Mouse (Mus musculus): Measurements from ENCODE around the gene Mvb12b. TPM values are rescaled to one million over a fixed set of nuclear protein-coding genes. Genes with fewer than 3 reads are reported as not detected.

Gene Mvb12b
- polyA plus RNA-seq, 1 experiment from 2014 or later: 24.0 TPM

DNA sequence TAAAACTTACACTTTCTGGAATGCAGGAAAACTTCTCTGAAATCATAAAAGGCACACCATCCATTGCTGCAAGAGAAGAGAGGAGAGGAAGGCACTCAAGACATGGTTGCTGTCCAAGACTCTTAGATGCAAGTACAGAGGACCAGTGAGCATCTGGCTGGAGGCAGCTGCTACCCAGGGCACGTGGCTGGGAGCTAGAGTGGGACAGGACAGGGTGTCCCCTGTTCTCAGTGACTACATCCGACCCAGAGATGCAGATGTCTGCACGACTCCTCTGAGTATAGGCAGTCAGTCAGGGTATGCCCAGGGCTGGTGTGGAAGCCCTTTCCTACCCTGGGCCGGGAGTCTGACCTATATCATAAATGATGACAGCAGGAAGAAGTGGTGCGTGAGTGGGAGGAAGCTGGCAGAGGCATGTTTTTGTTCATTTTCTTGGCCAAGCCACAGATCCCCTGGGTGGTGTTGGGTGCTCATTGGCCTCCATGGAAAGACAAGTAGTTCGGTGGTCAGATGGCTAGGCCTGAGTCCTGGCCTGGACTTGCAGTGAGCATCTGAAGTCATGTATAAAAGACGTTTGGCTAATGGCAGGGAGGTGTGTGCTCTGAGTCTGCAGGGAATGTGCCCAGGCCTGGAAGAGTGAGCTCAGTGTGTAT is 132.6 kb downstream of the Mvb12b start:
- Histone ChIP-seq H3K9me3 (replicated peaks; ENCODE audit: low read length) (no peaks in the 10 kb centered on the region), H3K27me3 (ENCODE audit: insufficient read depth, low read length) (no peaks in the 10 kb centered on the region), H3K9ac (ENCODE audit: low read depth, low read length) (no peak overlapping the region), H3K4me1 (replicated peaks; ENCODE audit: insufficient read depth, low read length) (peaks cover 21% of the 10 kb centered on the region), H3K4me2 (ENCODE audit: low read length) (no peak overlapping the region), H3K36me3 (ENCODE audit: insufficient read depth, low read length) (0 out of 2 replicates have a peak, but pooled peaks cover 5% of the 10 kb centered on the region), H3K27ac (no peak overlapping the region), H3K4me3 (replicated peaks; ENCODE audit: low read depth, low read length) (no peak overlapping the region)
- no peak for ATAC-seq (replicated peaks; ENCODE audit: low FRiP score, low read depth)
- WGBS: 59% methylated on average over 7 of the region's 7 CpGs
- DNase-seq (ENCODE audit: low spot score): no peak
- TF ChIP-seq CTCF (IDR thresholded peaks at IDR 0.05; ENCODE audit: low read depth): no peak

DNA sequence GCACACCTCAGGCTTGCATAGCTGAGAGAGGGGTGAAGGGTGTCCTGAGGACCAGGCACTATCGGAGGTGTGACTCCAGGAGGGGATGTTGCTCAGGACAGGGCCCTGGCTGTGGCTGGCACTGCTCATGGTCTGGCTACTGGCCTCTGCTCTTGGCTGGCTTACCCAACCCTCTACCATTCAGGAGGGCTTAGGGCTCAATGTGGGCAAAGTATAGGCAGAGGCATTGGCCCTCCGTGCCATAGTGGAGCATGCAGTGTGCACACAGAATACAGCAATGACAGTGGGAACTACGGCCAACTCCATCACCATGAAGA is 133.5 kb downstream of the Mvb12b start:
- DNase-seq (ENCODE audit: low spot score) (no peak), ATAC-seq (replicated peaks; ENCODE audit: low FRiP score, low read depth) (no peak)
- Histone ChIP-seq H3K27me3 (ENCODE audit: insufficient read depth, low read length) (no peaks in the 10 kb centered on the region), H3K4me2 (ENCODE audit: low read length) (no peak overlapping the region), H3K4me3 (replicated peaks; ENCODE audit: low read depth, low read length) (no peak overlapping the region), H3K27ac (peak overlapping the region; percentile 54; the same call in 1 of the 2 replicates), H3K36me3 (ENCODE audit: insufficient read depth, low read length) (0 out of 2 replicates have a peak, but pooled peaks cover 11% of the 10 kb centered on the region), H3K4me1 (replicated peaks; ENCODE audit: insufficient read depth, low read length) (peaks cover 21% of the 10 kb centered on the region), H3K9me3 (replicated peaks; ENCODE audit: low read length) (no peaks in the 10 kb centered on the region), H3K9ac (ENCODE audit: low read depth, low read length) (no peak overlapping the region)
- TF ChIP-seq CTCF (IDR thresholded peaks at IDR 0.05; ENCODE audit: low read depth): no peak
- 65% methylated on average over 3 of the region's 3 CpGs for WGBS

DNA sequence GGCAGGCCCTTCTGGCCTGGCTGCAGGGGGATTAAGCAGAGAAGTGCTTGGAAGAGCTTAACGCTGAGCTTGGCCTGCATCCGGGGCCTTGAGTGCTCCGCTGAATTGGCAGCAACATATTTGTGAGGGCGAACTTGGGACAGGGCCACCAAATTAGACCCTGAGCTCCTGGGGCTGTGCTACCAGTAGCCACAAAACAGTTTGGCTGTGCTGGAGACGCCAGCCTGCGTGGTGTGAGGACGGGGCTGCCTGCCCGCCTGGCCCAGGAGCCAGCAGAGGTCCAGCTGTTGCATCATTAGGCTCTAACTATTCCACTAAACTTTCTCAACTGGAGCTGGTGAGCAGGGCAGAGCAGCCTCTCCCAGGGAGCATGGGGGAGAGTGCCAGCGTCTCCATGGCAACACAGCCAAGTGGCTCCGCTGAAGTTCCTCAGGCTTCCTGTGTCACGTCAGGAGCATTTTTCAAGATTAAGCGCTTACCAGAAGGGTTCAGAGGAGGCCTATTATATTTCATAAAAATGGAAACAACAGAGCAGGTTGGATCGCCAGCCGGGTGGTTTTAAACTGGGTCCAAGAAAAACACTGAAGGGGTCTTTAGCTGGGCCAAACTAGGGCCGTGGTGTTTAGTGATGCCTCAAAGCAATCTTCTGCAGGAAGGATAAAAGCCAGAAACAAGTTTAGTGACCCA is 134.0 kb downstream of the Mvb12b start:
- ATAC-seq (replicated peaks; ENCODE audit: low FRiP score, low read depth) (peak; percentile 51; the same call in 1 of the 2 replicates), DNase-seq (ENCODE audit: low spot score) (peak; percentile 90)
- TF ChIP-seq CTCF (IDR thresholded peaks at IDR 0.05; ENCODE audit: low read depth): no peak
- Histone ChIP-seq H3K4me2 (ENCODE audit: low read length) (no peak overlapping the region), H3K4me3 (replicated peaks; ENCODE audit: low read depth, low read length) (no peak overlapping the region), H3K9me3 (replicated peaks; ENCODE audit: low read length) (no peaks in the 10 kb centered on the region), H3K27me3 (ENCODE audit: insufficient read depth, low read length) (no peaks in the 10 kb centered on the region), H3K9ac (ENCODE audit: low read depth, low read length) (no peak overlapping the region), H3K4me1 (replicated peaks; ENCODE audit: insufficient read depth, low read length) (peaks cover 21% of the 10 kb centered on the region), H3K36me3 (ENCODE audit: insufficient read depth, low read length) (0 out of 2 replicates have a peak, but pooled peaks cover 12% of the 10 kb centered on the region), H3K27ac (peak overlapping the region; percentile 54)
- WGBS: 17% methylated on average over 15 of the region's 15 CpGs

- H3K27ac ChIP-seq: no peak overlapping the region
- H3K4me2 ChIP-seq (ENCODE audit: low read length): no peak overlapping the region
- no peak overlapping the region for H3K4me3 ChIP-seq (replicated peaks; ENCODE audit: low read depth, low read length)
- ATAC-seq (replicated peaks; ENCODE audit: low FRiP score, low read depth): no peak
- no peak overlapping the region for H3K9ac ChIP-seq (ENCODE audit: low read depth, low read length)
- DNase-seq (ENCODE audit: low spot score): no peak
- H3K9me3 ChIP-seq (replicated peaks; ENCODE audit: low read length): no peaks in the 10 kb centered on the region
- WGBS: 88% methylated on average over 7 of the region's 7 CpGs
- H3K4me1 ChIP-seq (replicated peaks; ENCODE audit: insufficient read depth, low read length): peaks cover 21% of the 10 kb centered on the region
- 0 out of 2 replicates have a peak, but pooled peaks cover 12% of the 10 kb centered on the region for H3K36me3 ChIP-seq (ENCODE audit: insufficient read depth, low read length)
- TF ChIP-seq CTCF (IDR thresholded peaks at IDR 0.05; ENCODE audit: low read depth): no peak
- no peaks in the 10 kb centered on the region for H3K27me3 ChIP-seq (ENCODE audit: insufficient read depth, low read length)
Observed at GRCm38 (mm10) chr2:33750611-33751010, 137.1 kb downstream of the Mvb12b start.

DNA sequence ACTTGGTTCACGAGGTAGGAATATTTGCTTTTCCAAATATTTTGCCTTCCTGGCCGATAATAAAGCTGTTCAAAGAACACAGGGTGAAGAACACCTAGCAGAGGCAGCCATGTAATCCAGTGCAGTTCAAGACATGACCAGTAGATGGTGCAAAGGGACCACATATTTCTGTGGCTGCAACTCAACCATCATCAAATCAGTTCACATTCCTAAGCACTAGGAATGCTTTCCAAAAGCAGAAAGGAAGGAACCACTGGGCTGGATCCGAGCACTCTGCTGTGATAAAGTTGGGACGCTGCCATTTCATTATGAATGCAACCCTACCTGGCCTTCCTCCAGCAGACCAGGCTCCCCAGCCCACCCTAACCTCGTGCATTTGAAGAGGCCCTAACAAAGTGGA is 141.3 kb downstream of the Mvb12b start:
- TF ChIP-seq CTCF (IDR thresholded peaks at IDR 0.05; ENCODE audit: low read depth): peak; percentile 97
- ATAC-seq (replicated peaks; ENCODE audit: low FRiP score, low read depth): peak; percentile 52; the same call in 1 of the 2 replicates
- H3K36me3 ChIP-seq (ENCODE audit: insufficient read depth, low read length): 0 out of 2 replicates have a peak, but pooled peaks cover 7% of the 10 kb centered on the region
- H3K9ac ChIP-seq (ENCODE audit: low read depth, low read length): no peak overlapping the region
- H3K4me2 ChIP-seq (ENCODE audit: low read length): no peak overlapping the region
- H3K27me3 ChIP-seq (ENCODE audit: insufficient read depth, low read length): no peaks in the 10 kb centered on the region
- no peaks in the 10 kb centered on the region for H3K4me1 ChIP-seq (replicated peaks; ENCODE audit: insufficient read depth, low read length)
- no peak overlapping the region for H3K27ac ChIP-seq
- 3% methylated on average over 5 of the region's 5 CpGs for whole genome bisulfite sequencing
- H3K4me3 ChIP-seq (replicated peaks; ENCODE audit: low read depth, low read length): no peak overlapping the region
- no peaks in the 10 kb centered on the region for H3K9me3 ChIP-seq (replicated peaks; ENCODE audit: low read length)
- DNase-seq (ENCODE audit: low spot score): peak; percentile 95

GRCm38 (mm10) chr2:33745724-33746123 is 142.0 kb downstream of the Mvb12b start:
- 93% methylated on average over 5 of the region's 5 CpGs for WGBS
- no peaks in the 10 kb centered on the region for H3K27me3 ChIP-seq (ENCODE audit: insufficient read depth, low read length)
- no peaks in the 10 kb centered on the region for H3K4me1 ChIP-seq (replicated peaks; ENCODE audit: insufficient read depth, low read length)
- no peak overlapping the region for H3K4me3 ChIP-seq (replicated peaks; ENCODE audit: low read depth, low read length)
- TF ChIP-seq CTCF (IDR thresholded peaks at IDR 0.05; ENCODE audit: low read depth): no peak
- ATAC-seq (replicated peaks; ENCODE audit: low FRiP score, low read depth) (no peak), DNase-seq (ENCODE audit: low spot score) (no peak)
- 0 out of 2 replicates have a peak, but pooled peaks cover 7% of the 10 kb centered on the region for H3K36me3 ChIP-seq (ENCODE audit: insufficient read depth, low read length)
- H3K9ac ChIP-seq (ENCODE audit: low read depth, low read length): no peak overlapping the region
- no peak overlapping the region for H3K4me2 ChIP-seq (ENCODE audit: low read length)
- H3K9me3 ChIP-seq (replicated peaks; ENCODE audit: low read length): no peaks in the 10 kb centered on the region
- H3K27ac ChIP-seq: no peak overlapping the region
